Mouse (Mus musculus): ENCODE measurements at regions not wholly inside any gene's neighbourhood (a gene's known extent, or its start where the extent isn't known, plus 50 kb on each side); places are given as distances from the start of the nearest gene placed in this dataset.

DNA sequence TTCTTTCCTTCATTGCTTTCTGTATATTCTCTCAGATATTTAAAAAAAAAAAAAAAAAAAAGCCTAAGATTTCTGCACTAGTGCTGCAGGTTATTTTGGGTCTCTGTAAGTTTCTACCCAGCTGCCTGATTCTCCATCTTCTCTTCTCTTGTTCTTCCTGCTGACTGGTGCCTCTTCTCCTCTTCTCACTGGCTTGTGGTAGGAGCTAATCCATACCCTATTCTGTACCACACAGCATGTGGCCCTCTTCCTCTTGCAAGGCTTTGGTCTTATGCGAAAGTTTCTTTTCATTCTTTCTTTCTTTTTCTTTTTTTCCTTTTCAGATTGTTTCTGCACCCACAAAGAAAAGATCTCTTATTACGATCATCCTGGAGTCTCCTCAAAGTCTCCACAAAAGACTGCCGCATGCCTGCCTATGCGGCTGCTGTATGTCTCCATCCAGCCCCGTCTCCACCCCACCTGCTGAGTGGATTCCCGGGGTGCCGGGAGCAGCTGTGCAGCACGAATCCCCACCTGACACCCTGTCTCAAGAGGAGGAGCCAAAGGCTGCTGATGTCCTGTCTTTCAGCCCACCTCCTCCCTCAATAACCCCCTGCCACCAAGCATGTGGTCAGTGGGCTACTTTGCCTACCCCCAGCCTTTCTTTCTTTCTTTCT, 66.3 kb downstream of the Ythdf1 start:
- DNase-seq: no peak

DNA sequence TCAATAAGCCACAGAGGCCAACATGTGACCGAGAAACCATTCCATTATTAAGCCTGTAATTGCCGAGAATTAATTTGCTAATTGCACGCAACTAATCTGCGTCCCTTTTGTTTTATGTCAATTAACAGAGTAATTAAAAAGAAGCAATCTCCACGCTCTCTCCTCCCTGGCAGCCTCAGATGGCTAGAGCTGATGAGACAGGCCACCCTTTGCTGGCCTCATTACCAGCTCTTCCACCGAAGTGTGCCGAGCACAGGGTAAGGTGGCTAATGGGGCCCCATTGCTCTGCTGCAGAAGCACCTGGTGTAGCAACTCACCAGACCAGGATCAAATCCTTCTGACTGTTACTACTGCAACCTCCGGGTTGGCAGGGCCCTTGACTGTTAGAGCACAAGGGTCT, 70.8 kb upstream of the Bhlhe23 start:
- no peak for DNase-seq

DNA sequence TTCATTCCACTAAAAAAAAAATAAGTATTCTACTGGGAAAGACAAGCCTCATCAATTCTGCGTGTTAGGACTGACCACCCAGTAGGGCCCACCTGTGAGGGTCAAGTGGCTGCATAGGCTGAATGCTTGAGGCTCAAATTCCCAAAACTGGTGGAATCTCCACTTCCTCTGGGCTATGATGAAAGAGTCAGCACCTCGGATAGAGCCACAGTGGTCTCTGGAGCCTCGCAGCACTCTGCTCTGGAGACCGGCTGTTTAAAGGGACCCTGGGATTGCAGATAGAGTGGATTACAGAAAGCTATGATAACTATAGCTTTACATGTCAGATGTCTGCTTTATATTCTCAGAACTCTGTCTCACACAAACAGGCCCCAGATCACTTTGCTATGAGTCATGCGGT, 68.3 kb upstream of the Bhlhe23 start:
- no peak for DNase-seq

DNA sequence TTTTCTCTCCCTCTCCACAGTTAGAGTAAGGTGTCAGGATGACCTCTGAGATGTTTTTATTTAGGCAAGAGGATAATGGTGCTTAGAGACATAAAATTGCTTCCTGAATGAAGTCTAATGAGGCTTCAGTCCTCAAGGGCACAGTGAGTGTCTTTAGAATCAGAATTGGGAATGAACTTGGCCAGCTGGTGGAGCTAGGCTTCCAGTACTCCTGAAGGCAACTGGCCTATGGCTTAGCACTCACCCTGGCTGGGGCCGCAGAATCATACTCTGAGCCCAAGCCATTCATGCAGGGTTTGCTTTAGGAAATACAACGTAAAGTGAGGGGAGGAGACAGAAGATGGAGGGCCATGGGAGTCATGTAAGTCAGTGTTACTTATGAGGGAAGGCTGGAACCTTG, 67.0 kb upstream of the Bhlhe23 start:
- no peak for DNase-seq

DNA sequence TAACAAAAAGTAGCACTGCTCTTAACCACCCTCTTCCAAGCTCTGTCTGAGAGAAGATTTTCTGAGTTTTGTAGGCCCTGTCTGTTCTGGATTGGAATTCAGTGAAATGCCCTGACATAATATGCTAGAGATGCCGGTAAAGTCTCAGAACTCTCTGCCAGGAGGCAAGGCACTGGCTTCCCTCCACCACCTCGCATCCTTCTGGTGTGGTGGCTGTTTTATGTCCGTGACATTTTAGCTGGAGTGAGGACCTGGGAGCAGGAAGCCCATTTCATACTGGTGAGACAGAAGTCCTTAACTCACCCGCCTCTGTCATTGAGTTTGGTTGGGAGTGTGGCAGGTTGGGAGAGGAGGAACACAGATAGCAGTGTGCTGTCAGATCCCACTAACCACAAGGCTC, 62.4 kb upstream of the Bhlhe23 start:
- no peak for DNase-seq

DNA sequence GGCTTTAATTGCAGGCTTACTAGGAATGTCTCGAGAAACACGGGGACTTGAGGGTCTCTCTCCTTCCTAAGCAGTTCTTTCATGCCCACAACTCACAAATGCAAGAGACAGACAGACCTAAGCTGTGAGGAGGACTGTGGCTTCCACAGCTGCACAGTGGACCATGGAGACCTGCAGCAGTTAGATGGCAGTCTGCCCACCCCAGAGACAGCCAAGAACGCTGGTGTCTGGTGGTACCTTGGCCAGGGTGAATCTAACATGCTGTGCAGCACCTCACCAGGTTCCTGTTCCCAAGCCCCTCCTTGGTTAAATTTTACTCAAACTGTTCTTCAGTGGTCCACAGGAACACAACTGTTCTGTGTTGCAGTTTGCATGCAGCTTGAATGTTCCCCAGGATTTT, 61.3 kb upstream of the Bhlhe23 start:
- DNase-seq: peak; percentile 70

DNA sequence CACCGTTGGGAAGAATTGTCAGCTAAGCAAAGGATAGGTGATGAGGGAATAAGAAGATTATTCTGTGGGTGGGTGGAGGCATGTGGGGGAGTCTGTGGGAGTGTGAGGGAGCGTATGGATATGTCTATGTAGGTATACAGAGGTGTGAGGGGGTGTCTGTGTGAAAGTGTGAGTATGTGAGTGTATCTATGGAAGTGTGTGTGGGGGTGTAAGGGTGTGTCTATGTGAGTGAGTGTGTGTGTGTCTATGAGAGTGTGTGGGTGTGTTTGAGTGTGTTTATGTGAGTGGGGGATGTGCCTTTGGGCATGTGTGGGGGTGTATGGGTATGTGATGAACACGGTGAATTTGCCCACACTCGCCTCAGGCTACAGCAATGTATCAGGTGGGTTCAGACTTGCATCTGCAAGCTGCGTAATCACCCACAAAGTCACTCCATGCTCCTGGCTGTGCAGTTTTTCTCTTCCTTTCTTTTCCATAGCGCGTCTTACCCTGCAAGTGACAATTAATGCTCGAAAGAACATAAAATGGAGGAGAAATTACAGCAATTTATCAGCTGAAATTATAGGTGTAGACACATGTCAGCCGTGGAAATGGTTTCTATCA, 60.7 kb upstream of the Bhlhe23 start:
- DNase-seq: no peak

DNA sequence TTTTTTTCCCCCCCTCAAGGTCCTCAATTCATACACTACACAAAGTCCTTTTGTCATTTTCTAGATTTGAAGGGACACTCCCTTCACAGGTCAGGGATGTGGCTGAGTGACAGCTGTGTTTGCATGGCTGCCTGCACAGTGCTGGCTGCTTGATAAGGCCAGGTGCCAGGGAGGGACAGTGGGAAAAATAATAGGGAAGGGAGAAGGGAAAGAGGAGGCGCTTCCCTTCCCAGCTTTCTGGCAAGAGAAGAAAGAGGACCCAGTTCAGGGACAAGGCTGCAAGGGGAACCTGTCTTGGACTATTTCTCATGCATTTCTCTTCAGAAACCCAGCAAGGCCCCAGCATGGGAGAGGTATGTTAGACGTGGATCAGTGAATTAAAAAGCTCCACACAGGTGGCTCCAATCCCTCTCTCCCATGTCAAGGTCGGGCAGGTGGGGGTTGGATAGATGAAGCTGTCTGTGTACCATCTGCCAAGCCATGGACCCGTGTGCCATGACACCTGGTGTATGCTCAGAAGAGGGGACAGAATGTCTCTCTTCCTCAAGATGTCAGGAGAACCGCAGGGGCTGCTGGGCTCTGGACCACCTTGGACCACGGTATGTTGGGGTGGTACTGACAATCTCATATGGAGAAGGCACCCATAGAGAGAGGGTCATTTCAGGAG, 59.4 kb upstream of the Bhlhe23 start:
- no peak for DNase-seq

DNA sequence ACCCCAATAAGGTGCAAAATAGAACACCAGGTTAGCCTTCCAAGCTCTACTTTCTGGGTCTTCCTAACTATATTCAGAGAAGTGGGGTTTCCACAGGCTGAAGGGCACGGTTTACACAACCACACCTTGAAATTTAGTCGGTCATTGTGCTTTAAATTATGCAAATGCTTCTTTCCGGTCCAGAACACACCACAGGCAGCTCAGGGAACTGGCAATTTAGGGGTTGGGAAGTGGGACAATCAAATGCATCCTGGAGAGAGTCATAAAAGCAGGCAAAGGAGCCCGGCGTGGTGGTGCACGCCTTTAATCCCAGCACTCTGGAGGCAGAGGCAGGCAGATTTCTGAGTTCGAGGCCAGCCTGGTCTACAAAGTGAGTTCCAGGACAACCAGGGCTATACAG, 56.0 kb upstream of the Bhlhe23 start:
- DNase-seq: no peak

DNA sequence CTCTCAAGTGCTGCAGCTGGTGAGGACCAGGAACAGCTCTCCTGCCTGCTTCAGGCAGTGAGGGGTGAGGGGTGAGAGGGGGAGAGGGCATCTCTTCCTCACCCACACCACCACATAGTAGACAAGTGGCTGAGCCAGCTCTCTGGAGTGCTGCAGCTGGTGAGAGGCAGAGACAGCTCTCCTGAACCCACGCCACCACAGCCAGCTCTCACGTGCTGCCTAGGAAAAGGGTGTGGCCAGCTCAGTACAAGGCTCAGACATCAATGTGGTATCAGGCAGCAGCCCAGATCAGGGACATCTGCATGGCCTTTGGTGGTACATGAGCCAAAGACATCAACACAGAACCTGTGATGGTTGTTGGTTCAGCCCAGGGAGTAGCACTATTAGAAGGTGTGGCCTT, 53.9 kb upstream of the Bhlhe23 start:
- no peak for DNase-seq

DNA sequence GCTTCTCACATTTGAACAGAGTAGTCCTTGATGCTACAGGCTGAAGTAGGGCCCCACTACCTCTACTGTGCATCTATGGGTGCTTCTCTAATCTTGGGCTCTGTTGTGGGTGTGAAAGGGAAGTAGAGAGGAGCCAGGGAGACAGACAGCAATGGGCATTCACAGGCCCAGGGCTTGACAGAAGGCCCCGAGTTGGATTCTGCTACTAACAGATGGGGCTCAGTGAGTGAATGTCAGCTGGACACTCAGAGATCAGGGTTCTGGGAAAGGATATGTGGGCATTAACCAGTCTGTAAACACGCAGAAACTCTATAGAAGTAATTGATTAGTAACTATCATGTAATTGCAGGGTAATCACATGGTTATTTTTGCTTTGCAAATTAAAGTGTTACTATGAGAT, 51.4 kb upstream of the Bhlhe23 start:
- DNase-seq: no peak

DNA sequence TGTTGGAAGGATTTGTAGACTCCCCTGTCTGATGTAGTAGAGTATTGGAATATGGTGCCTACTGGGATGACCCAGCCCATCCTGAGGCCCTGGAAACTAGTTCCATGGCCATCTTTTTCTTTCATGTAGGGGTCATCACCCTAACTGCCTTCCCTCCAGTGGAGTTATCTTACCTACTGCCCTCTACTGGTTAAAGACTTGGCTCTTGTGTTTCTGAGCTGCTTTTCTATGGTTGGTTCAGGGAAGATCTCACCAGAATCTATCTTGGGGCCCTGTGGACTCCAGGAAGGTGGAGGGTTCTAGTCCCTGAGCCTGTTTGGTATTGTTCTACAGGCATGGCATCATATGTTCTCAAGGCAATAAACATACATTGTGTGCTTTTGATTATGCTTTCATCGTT, 50.0 kb upstream of the Bhlhe23 start:
- DNase-seq: no peak
